Mouse (Mus musculus) urinary bladder, postnatal 4 days (tissue): ENCODE measurements around the gene Bicra.

Source experiments
- DNase-seq, 2 experiments: peaks; one replicate each; pipeline ENCODE4 v3.0.0; 2021 to 2022; ENCODE audit warnings: low spot score in 2 of 2

The Bicra gene

GRCm38 (mm10) chr7:16048164-16048564 lies 443 bp upstream of the Bicra start:
- DNase-seq, result peak; percentile 95 to 96

GRCm38 (mm10) chr7:16046481-16047337 lies 1.0 kb downstream of the Bicra start:
- DNase-seq, result peak in 1 of 2 experiments; percentile 55

- peak in 1 of 2 experiments; percentile 36 for DNase-seq
These were observed 1.6 kb downstream of the Bicra start for GRCm38 (mm10) chr7:16046101-16046480.

GRCm38 (mm10) chr7:16045538-16045937 lies 2.2 kb downstream of the Bicra start:
- DNase-seq, result no peak

GRCm38 (mm10) chr7:16044531-16044930 lies 3.2 kb downstream of the Bicra start:
- no peak for DNase-seq

- DNase-seq, result no peak
These were observed 3.8 kb downstream of the Bicra start for GRCm38 (mm10) chr7:16043861-16044435.

GRCm38 (mm10) chr7:16042850-16043775 lies 4.6 kb downstream of the Bicra start:
- no peak for DNase-seq

- DNase-seq, result no peak
These were observed 6.5 kb downstream of the Bicra start for GRCm38 (mm10) chr7:16041208-16041607.

- no peak for DNase-seq
These were observed 8.4 kb downstream of the Bicra start for GRCm38 (mm10) chr7:16039363-16039762.

GRCm38 (mm10) chr7:16036972-16037371 lies 10.7 kb downstream of the Bicra start:
- DNase-seq, result no peak

GRCm38 (mm10) chr7:16033580-16034461 lies 13.9 kb downstream of the Bicra start:
- no peak for DNase-seq

GRCm38 (mm10) chr7:16033059-16033458 lies 14.7 kb downstream of the Bicra start:
- no peak for DNase-seq

- no peak for DNase-seq
These were observed 16.6 kb downstream of the Bicra start for GRCm38 (mm10) chr7:16031072-16031471.

GRCm38 (mm10) chr7:16028102-16028927 lies 19.4 kb downstream of the Bicra start:
- DNase-seq, result no peak

- DNase-seq, result no peak
These were observed 23.0 kb downstream of the Bicra start for GRCm38 (mm10) chr7:16024603-16025222.

- DNase-seq, result no peak
These were observed 28.2 kb downstream of the Bicra start for GRCm38 (mm10) chr7:16019256-16020094.

GRCm38 (mm10) chr7:16018016-16018810 lies 29.5 kb downstream of the Bicra start:
- no peak for DNase-seq

- no peak for DNase-seq
These were observed 32.3 kb downstream of the Bicra start for GRCm38 (mm10) chr7:16015384-16015783.
